Mouse (Mus musculus) MEL (cell line): ENCODE results near the gene Il20.

ENCODE experiments used
- CHD1 ChIP-seq: IDR thresholded peaks from 2 replicates; pipeline ENCODE4 v1.6.1; 2012; ENCODE audit warnings: low read depth, mild to moderate bottlenecking, inconsistent platforms, low read length, improper control_type of control experiment
- CTCF ChIP-seq, 3 experiments: IDR thresholded peaks in 2 of 3; conservative IDR thresholded peaks in 1 of 3; 2 replicates each; pipeline ENCODE4 v1.5.1; 2011 to 2012; ENCODE audit warnings: low read length in 3 of 3, low read depth in 2 of 3, mild to moderate bottlenecking in 2 of 3, improper control_type of control experiment in 1 of 3, inconsistent platforms in 1 of 3, mixed read lengths in 1 of 3, moderate library complexity in 1 of 3; ENCODE audit not compliant: control insufficient read depth in 1 of 3, insufficient read depth in 1 of 3, poor library complexity in 1 of 3, severe bottlenecking in 1 of 3
- EP300 ChIP-seq, 2 experiments: IDR thresholded peaks; 2 replicates each; pipeline ENCODE4 v1.6.1; 2011; ENCODE audit warnings: improper control_type of control experiment in 2 of 2, low read length in 2 of 2, low read depth in 1 of 2, mild to moderate bottlenecking in 1 of 2
- GATA1 ChIP-seq: IDR thresholded peaks from 2 replicates; pipeline ENCODE4 v1.6.1; 2011; ENCODE audit warnings: low read depth, low read length, improper control_type of control experiment
- NRF1 ChIP-seq: IDR thresholded peaks from 2 replicates; pipeline ENCODE4 v1.6.1; 2014; ENCODE audit warnings: low read depth, mild to moderate bottlenecking, inconsistent platforms, low read length, improper control_type of control experiment, moderate library complexity; ENCODE audit not compliant: poor library complexity, insufficient read depth, severe bottlenecking
- RAD21 ChIP-seq: IDR thresholded peaks from 2 replicates; pipeline ENCODE4 v1.6.1; 2011; ENCODE audit warnings: mild to moderate bottlenecking, low read depth, low read length, improper control_type of control experiment
- SIN3A ChIP-seq: IDR thresholded peaks from 2 replicates; pipeline ENCODE4 v1.6.1; 2012; ENCODE audit warnings: low read length, improper control_type of control experiment, inconsistent platforms
- SMC3 ChIP-seq: IDR thresholded peaks from 2 replicates; pipeline ENCODE4 v1.6.1; 2011; ENCODE audit warnings: low read depth, low read length, improper control_type of control experiment
- TCF12 ChIP-seq: IDR thresholded peaks from 2 replicates; pipeline ENCODE4 v1.6.1; 2014; ENCODE audit warnings: low read depth, mild to moderate bottlenecking, inconsistent platforms, low read length, improper control_type of control experiment, moderate library complexity
- USF1 ChIP-seq: IDR thresholded peaks from 2 replicates; pipeline ENCODE4 v1.6.1; 2014; ENCODE audit warnings: low read depth, mild to moderate bottlenecking, inconsistent platforms, low read length, improper control_type of control experiment, moderate library complexity
- ZNF384 ChIP-seq: IDR thresholded peaks from 2 replicates; pipeline ENCODE4 v1.6.1; 2012; ENCODE audit warnings: low read depth, mild to moderate bottlenecking, inconsistent platforms, low read length, improper control_type of control experiment

DNA sequence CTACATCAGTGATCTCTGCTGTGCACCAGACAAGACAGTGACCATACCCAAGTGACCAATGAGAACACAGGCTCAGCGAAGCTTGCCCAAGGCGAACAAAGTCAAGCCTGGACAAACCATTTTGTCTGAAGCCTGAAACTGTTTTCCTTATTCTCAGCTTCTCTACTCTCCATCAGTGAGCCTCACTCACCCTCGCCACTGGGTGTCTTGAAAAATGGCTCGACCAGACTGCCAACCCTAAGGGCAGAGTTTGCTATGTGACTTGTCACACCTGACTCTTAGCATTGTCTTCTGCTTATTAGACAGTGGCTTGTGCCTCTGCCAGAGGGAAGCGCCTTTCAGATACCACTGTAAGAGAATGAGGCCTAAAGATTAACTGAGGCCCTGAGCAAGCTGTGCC is 46.5 kb downstream of the Il20 start:
- no peak for TF ChIP-seq CTCF (IDR thresholded peaks at IDR 0.05 in 2 of 3, conservative IDR thresholded peaks at IDR 0.05 in 1 of 3; ENCODE audit: control insufficient read depth in 1 of 3, insufficient read depth in 1 of 3, low read depth in 2 of 3, low read length in 3 of 3, poor library complexity in 1 of 3, severe bottlenecking in 1 of 3)
- TF ChIP-seq GATA1 = no peak
- no peak for TF ChIP-seq SMC3
- TF ChIP-seq EP300 (IDR thresholded peaks at IDR 0.05; ENCODE audit: low read depth in 1 of 2, low read length in 2 of 2) = no peak
- no peak for TF ChIP-seq ZNF384
- no peak for TF ChIP-seq USF1
- no peak for TF ChIP-seq RAD21
- TF ChIP-seq TCF12 = no peak
- no peak for TF ChIP-seq CHD1
- no peak for TF ChIP-seq SIN3A
- TF ChIP-seq NRF1 = no peak
